Mouse (Mus musculus) midbrain, embryonic 12.5 days (tissue): ENCODE measurements around the gene Galntl6. TPM values are rescaled to one million over a fixed set of nuclear protein-coding genes. Genes with fewer than 3 reads are reported as not detected.

Source experiments
- ATAC-seq: fragments of 200-750 bp; cut with Nextera tagmentation; 2 replicates; pipeline ENCODE4 v1.8.0; 2017; ENCODE audit warnings: low read depth, moderate TSS enrichment, moderate library complexity; ENCODE audit not compliant: low FRiP score
- H3K27ac ChIP-seq: fragments of 300-500 bp; sonication (generic); replicated peaks from 2 replicates; pipeline ENCODE4 v1.5.1; 2016; ENCODE audit warnings: mild to moderate bottlenecking
- H3K27me3 ChIP-seq: fragments of 300-500 bp; sonication (generic); 2 replicates; pipeline ENCODE4 v1.6.1; 2016; ENCODE audit warnings: mild to moderate bottlenecking
- H3K36me3 ChIP-seq: fragments of 300-500 bp; sonication (generic); 2 replicates; pipeline ENCODE4 v1.6.1; 2016
- H3K4me1 ChIP-seq: fragments of 300-500 bp; sonication (generic); 2 replicates; pipeline ENCODE4 v1.6.1; 2016
- H3K4me2 ChIP-seq: fragments of 300-500 bp; sonication (generic); replicated peaks from 2 replicates; pipeline ENCODE4 v1.6.1; 2016; ENCODE audit warnings: mild to moderate bottlenecking, moderate library complexity
- H3K4me3 ChIP-seq: fragments of 300-500 bp; sonication (generic); 2 replicates; pipeline ENCODE4 v1.5.1; 2016; ENCODE audit warnings: mild to moderate bottlenecking
- H3K9ac ChIP-seq: fragments of 300-500 bp; sonication (generic); replicated peaks from 2 replicates; pipeline ENCODE4 v1.6.1; 2016; ENCODE audit warnings: mild to moderate bottlenecking, moderate library complexity
- H3K9me3 ChIP-seq: fragments of 300-500 bp; sonication (generic); 2 replicates; pipeline ENCODE4 v1.6.1; 2016; ENCODE audit warnings: mild to moderate bottlenecking
- WGBS: fragments of 180-500 bp; shearing (Covaris S2); methylation state at CpG from one replicate; pipeline ENCODE4 v1.1.7; 2016; 5-methylcytosine and 5-hydroxymethylcytosine counted together
- polyA plus RNA-seq: library from polyadenylated mRNA; unstranded; fragments of >200 nt; fragmentation: Nextera tagmentation; extraction: Ambion mirVana; gene quantifications from 2 replicates; pipeline ENCODE4 v1.2.1, GENCODE M21; 2016

Galntl6 gene
- polyA plus RNA-seq, 1 experiment from 2014 or later, result 2.7 TPM

- no peak overlapping the region for H3K4me3 ChIP-seq
- no peaks in the 10 kb centered on the region for H3K27me3 ChIP-seq
- H3K9me3 ChIP-seq, result no peaks in the 10 kb centered on the region
- ATAC-seq, result no peak
- no peaks in the 10 kb centered on the region for H3K4me1 ChIP-seq
- H3K36me3 ChIP-seq, result no peaks in the 10 kb centered on the region
- WGBS, result 80% methylated on average over 2 of the region's 2 CpGs
- no peak overlapping the region for H3K27ac ChIP-seq
- H3K4me2 ChIP-seq, result no peak overlapping the region
- no peak overlapping the region for H3K9ac ChIP-seq
Measured at GRCm38 (mm10) chr8:58023426-58024176, 888.8 kb downstream of the Galntl6 start.

GRCm38 (mm10) chr8:57989428-57990171 lies 922.8 kb downstream of the Galntl6 start:
- H3K9me3 ChIP-seq, result no peaks in the 10 kb centered on the region
- peak overlapping the region; percentile 10; the same call in 1 of the 2 replicates for H3K27ac ChIP-seq
- H3K4me2 ChIP-seq, result no peak overlapping the region
- H3K4me3 ChIP-seq, result no peak overlapping the region
- ATAC-seq, result peak; percentile 78; the same call in 1 of the 2 replicates
- peaks cover 3% of the 10 kb centered on the region; the same call in 1 of the 2 replicates for H3K4me1 ChIP-seq
- H3K9ac ChIP-seq, result no peak overlapping the region
- no peaks in the 10 kb centered on the region for H3K36me3 ChIP-seq
- H3K27me3 ChIP-seq, result no peaks in the 10 kb centered on the region
- WGBS, result 68% methylated on average over 1 of the region's 1 CpGs

- no peaks in the 10 kb centered on the region for H3K36me3 ChIP-seq
Measured at GRCm38 (mm10) chr8:57977372-57977771, 935.1 kb downstream of the Galntl6 start.

GRCm38 (mm10) chr8:57974093-57974492 lies 938.3 kb downstream of the Galntl6 start:
- H3K9ac ChIP-seq, result no peak overlapping the region
- no peak overlapping the region for H3K27ac ChIP-seq
- H3K4me1 ChIP-seq, result no peaks in the 10 kb centered on the region
- H3K4me3 ChIP-seq, result no peak overlapping the region
- WGBS, result 71% methylated on average over 2 of the region's 2 CpGs
- H3K36me3 ChIP-seq, result no peaks in the 10 kb centered on the region
- no peak overlapping the region for H3K4me2 ChIP-seq
- H3K27me3 ChIP-seq, result no peaks in the 10 kb centered on the region
- ATAC-seq, result no peak
- no peaks in the 10 kb centered on the region for H3K9me3 ChIP-seq

More at GRCm38 (mm10) chr8:57977372-57977771, 935.1 kb downstream of the Galntl6 start:
- Histone ChIP-seq H3K9me3 (no peaks in the 10 kb centered on the region), H3K9ac (no peak overlapping the region), H3K4me3 (no peak overlapping the region), H3K27me3 (no peaks in the 10 kb centered on the region), H3K27ac (no peak overlapping the region), H3K4me1 (no peaks in the 10 kb centered on the region), H3K4me2 (no peak overlapping the region)
- 86% methylated on average over 4 of the region's 4 CpGs for WGBS
- no peak for ATAC-seq

GRCm38 (mm10) chr8:57972832-57973231 lies 939.6 kb downstream of the Galntl6 start:
- WGBS, result 53% methylated on average over 3 of the region's 3 CpGs
- H3K27me3 ChIP-seq, result no peaks in the 10 kb centered on the region
- H3K9ac ChIP-seq, result no peak overlapping the region
- H3K9me3 ChIP-seq, result no peaks in the 10 kb centered on the region
- H3K4me3 ChIP-seq, result no peak overlapping the region
- H3K4me1 ChIP-seq, result no peaks in the 10 kb centered on the region
- no peaks in the 10 kb centered on the region for H3K36me3 ChIP-seq
- H3K27ac ChIP-seq, result no peak overlapping the region
- H3K4me2 ChIP-seq, result no peak overlapping the region
- ATAC-seq, result no peak

GRCm38 (mm10) chr8:57966676-57967075 lies 945.8 kb downstream of the Galntl6 start:
- Histone ChIP-seq H3K27me3 (no peaks in the 10 kb centered on the region), H3K4me3 (no peak overlapping the region), H3K9ac (no peak overlapping the region), H3K27ac (no peak overlapping the region), H3K9me3 (no peaks in the 10 kb centered on the region), H3K36me3 (no peaks in the 10 kb centered on the region), H3K4me1 (no peaks in the 10 kb centered on the region), H3K4me2 (no peak overlapping the region)
- 20% methylated on average over 6 of the region's 6 CpGs for WGBS
- ATAC-seq, result no peak

- H3K9me3 ChIP-seq, result no peaks in the 10 kb centered on the region
- no peak for ATAC-seq
- no peaks in the 10 kb centered on the region for H3K36me3 ChIP-seq
- no peak overlapping the region for H3K27ac ChIP-seq
- H3K4me3 ChIP-seq, result no peak overlapping the region
- no peaks in the 10 kb centered on the region for H3K4me1 ChIP-seq
- no peak overlapping the region for H3K4me2 ChIP-seq
- no peaks in the 10 kb centered on the region for H3K27me3 ChIP-seq
- WGBS, result 73% methylated on average over 5 of the region's 5 CpGs
- no peak overlapping the region for H3K9ac ChIP-seq
Measured at GRCm38 (mm10) chr8:57965508-57965907, 946.9 kb downstream of the Galntl6 start.

GRCm38 (mm10) chr8:57962286-57963110 lies 949.9 kb downstream of the Galntl6 start:
- 43% methylated on average over 12 of the region's 12 CpGs for WGBS
- Histone ChIP-seq H3K4me1 (peaks cover 4% of the 10 kb centered on the region; the same call in 1 of the 2 replicates), H3K27ac (no peak overlapping the region), H3K9me3 (no peaks in the 10 kb centered on the region), H3K36me3 (no peaks in the 10 kb centered on the region), H3K27me3 (no peaks in the 10 kb centered on the region), H3K4me3 (no peak overlapping the region), H3K4me2 (no peak overlapping the region), H3K9ac (no peak overlapping the region)
- ATAC-seq, result no peak

- WGBS, result 55% methylated on average over 3 of the region's 3 CpGs
- peaks cover 4% of the 10 kb centered on the region; the same call in 1 of the 2 replicates for H3K4me1 ChIP-seq
- H3K27ac ChIP-seq, result no peak overlapping the region
- H3K4me3 ChIP-seq, result no peak overlapping the region
- no peaks in the 10 kb centered on the region for H3K9me3 ChIP-seq
- ATAC-seq, result no peak
- no peak overlapping the region for H3K4me2 ChIP-seq
- no peak overlapping the region for H3K9ac ChIP-seq
- H3K36me3 ChIP-seq, result no peaks in the 10 kb centered on the region
- no peaks in the 10 kb centered on the region for H3K27me3 ChIP-seq
Measured at GRCm38 (mm10) chr8:57959136-57959535, 953.3 kb downstream of the Galntl6 start.

- no peak overlapping the region for H3K4me2 ChIP-seq
- no peaks in the 10 kb centered on the region for H3K9me3 ChIP-seq
- ATAC-seq, result peak; percentile 68; the same call in 1 of the 2 replicates
- peaks cover 4% of the 10 kb centered on the region; the same call in 1 of the 2 replicates for H3K4me1 ChIP-seq
- H3K9ac ChIP-seq, result no peak overlapping the region; the same call in 1 of the 2 replicates
- 40% methylated on average over 16 of the region's 16 CpGs for WGBS
- no peaks in the 10 kb centered on the region for H3K27me3 ChIP-seq
- no peak overlapping the region for H3K27ac ChIP-seq
- no peak overlapping the region for H3K4me3 ChIP-seq
- H3K36me3 ChIP-seq, result no peaks in the 10 kb centered on the region
Measured at GRCm38 (mm10) chr8:57958121-57958901, 954.1 kb downstream of the Galntl6 start.

GRCm38 (mm10) chr8:57955501-57955900 lies 956.9 kb downstream of the Galntl6 start:
- H3K27me3 ChIP-seq, result no peaks in the 10 kb centered on the region
- no peak overlapping the region for H3K27ac ChIP-seq
- H3K4me3 ChIP-seq, result no peak overlapping the region
- H3K9me3 ChIP-seq, result no peaks in the 10 kb centered on the region
- no peaks in the 10 kb centered on the region for H3K36me3 ChIP-seq
- no peak overlapping the region for H3K9ac ChIP-seq
- peaks cover 4% of the 10 kb centered on the region; the same call in 1 of the 2 replicates for H3K4me1 ChIP-seq
- no peak for ATAC-seq
- 80% methylated on average over 7 of the region's 7 CpGs for WGBS
- H3K4me2 ChIP-seq, result no peak overlapping the region
